Mouse (Mus musculus) ovary, postnatal 10 days (tissue): ENCODE measurements around the gene Ccdc188.

Experiments
- DNase-seq: peaks from one replicate; pipeline ENCODE4 v3.0.0; 2022; ENCODE audit warnings: low spot score

Ccdc188 gene

DNA sequence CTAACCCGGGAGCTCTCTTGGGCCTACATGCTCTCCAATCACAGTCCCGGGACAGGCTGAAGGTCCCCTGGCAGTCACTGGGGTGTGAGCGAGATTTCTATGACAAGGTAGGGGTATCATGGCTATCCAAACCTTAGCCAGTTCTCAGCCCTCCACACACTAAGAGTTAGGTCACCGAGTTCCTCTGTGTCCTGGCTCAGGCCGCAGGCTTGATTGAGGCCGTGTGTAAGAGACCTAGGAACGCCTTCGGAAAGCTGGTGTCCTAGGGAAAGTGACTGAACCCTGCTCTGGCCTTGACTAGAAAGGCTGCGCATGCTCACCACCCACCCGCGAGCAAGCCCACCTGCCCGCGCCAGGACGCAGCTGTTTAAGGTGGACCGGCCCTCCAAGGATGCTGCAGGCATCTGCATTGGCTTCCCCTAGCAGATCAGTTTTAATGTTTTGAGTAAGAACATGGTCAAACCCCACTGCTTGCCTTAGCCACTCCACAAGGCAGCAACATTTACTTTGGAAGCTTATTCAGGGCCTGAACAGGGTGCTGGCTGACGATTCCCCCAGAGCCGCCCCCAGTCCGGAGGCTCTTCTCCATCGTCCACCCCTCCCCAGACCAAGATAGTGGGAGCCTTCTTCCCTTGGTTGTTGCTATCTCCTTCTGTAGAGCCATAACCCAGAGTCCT is 17.8 kb downstream of the Ccdc188 start:
- DNase-seq, result peak; percentile 56

DNA sequence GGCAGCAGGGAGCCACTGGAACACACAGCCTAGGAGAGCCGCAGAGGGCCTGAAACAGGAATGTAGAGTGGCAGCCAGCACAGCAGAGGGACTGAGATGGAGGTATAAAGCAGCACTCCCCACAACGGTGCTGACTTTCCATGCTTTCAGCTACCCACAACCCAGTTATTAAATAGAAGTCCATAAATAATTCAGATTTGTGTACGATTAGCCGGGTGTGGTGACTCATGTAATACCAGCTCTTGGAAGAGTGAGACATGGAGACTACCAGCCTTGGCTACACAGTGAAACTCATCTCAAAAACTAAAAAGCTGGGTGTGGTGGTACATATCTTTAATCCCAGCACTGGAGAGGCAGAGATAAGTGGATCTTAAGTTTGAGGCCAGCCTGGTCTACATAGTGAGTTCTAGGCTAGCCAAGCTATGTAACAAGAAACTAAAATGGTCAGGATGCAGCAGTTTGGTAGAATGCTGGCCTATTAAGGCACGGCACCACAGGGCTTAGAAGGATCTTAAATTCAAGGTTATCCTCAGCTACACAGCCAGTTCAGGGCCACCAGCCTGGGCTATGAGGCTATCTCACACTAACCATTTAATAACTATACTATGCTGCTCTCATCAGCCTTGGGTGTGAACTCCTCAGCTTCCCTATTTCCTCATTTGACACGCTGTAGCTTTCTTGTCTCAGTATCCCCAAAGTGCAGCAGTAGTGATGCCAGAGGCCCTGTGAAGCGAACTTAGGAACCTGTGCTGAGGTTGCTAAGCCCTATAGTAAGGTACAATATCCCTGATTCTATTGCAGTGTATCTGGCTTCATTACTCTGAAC is 19.2 kb downstream of the Ccdc188 start:
- no peak for DNase-seq

DNA sequence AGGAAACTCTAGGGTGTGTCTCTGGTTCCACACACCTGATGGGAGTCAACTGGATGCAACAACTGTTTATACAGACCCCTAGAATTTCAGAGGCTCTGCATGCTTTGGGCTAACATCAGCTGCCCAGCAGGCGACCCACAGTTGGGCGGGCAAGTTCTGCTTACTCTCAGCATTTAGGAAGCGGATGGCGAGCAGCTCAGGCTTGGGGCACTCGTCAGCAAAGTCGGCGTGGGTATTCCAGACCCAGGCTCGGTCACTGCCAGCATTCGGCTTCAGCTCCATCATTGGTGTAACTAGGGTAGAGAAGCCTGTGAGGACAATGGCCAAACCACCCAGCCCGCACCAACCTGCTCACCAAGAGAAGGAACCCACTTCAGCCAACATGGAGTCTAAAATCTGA is 23.9 kb downstream of the Ccdc188 start:
- DNase-seq, result no peak

DNA sequence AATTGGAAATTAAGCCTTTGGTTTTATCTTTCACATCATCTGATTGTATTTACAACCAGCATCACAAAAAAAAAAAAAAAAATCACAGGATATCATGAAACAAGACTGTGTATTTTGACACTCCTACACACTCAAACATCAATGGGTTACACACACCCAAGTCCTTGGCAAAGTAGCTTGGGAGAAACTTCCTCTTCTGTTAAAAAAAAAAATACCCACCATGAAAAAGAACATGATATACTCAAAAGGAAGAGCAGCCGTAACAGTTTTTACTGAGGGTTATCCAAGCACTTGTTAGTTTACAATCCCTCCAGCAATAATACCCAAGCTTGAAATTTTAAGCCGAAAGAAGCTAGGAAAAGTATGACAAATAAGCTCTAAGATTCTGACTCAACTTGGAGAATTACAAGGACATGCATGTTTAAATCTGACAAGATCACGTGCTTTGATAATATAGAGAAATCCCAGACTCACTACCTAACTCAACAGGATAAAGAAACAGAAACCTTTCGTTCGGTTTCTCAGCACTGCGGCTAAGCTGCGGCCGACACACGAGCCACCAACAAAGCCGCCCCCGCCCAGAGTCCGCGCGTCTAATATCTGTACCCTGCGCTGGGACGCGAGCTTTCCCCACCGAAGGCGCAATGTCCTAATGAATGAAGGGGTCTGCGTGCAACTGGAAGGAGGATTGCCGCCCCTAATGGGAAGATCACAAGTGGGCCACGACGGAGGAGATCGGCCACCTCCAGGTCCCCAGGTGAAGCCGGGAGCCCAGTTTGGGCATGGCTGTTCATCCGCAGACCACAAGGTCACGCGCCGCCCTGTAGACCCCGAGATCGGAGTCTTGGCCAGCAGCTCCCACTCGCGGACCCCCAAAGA is 30.1 kb downstream of the Ccdc188 start:
- DNase-seq, result no peak

DNA sequence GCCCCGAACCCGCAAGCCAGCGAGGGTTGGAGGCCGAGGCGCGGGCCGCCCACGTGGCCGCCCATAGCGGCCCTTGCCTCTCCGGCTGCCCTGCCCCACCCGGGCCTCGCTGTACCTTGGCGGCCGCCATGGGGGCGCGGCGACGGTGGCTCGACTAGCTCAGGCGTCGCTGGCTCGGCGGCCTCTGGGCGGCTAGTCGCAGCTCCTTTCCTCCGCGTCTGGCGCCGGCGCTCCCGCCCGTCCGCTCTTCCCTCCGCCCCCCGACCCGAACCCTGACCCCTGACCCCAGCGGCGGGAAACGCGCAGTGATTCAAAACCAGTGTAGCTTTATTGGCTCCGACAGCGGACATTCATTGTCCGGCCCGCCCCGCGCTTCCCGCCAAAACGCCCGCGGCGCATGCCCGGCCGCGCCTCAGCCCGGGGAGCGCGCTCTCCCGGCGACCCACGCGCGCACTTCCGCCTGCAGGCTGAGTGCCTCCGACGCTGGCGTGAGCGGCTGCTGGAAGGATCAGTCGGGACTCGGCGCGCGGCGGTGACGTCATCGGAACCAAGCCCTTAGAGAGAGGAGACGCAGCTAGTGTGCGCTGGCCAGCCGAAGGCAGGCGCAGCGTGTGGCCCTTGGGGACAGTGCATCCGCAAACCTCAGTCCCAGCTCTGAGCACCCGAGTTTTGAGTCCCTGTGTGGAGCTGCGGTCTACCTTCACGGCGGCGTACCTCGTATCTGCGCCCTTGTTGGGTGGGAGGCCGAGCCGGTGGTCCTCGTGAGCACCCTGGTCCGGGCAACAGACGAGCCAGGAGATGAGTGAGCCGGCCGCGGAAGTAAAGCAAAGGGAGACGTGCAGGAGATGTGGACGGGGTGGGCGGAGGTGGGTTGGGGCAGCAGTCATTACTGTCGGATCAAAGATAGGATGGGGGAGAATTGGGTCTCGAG is 31.0 kb downstream of the Ccdc188 start, which contains the start of the genes Trmt2a and Ranbp1:
Gene Trmt2a (plus strand): TSS at position 247 of the 931 bp plus-strand sequence.
Gene Ranbp1 (minus strand): TSS at position 300 of the 931 bp plus-strand sequence.
- peak; percentile 97 for DNase-seq

DNA sequence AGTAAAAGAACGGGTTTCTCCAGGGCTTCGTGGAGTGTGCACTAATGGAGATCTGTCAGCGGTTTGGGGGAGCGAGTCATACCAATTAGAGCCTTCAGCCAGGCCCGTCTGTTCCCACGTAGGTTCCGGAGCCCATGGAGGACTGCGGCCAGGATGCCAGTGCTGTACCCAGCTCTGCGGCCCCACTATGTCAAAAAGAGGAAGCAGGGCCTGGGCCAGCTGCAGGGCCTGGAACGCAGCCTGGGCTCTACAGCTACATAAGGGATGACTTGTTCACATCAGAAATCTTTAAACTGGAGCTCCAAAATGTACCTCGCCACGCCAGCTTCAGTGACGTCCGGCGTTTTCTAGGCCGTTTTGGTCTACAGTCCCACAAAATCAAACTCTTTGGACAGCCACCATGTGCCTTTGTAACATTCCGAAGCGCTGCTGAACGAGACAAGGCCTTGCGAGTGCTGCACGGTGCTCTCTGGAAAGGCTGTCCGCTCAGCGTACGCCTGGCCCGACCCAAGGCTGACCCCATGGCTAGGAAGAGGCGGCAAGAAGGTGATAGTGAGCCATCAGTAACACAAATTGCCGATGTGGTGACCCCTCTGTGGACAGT is 31.8 kb downstream of the Ccdc188 start:
- peak; percentile 27 for DNase-seq

DNA sequence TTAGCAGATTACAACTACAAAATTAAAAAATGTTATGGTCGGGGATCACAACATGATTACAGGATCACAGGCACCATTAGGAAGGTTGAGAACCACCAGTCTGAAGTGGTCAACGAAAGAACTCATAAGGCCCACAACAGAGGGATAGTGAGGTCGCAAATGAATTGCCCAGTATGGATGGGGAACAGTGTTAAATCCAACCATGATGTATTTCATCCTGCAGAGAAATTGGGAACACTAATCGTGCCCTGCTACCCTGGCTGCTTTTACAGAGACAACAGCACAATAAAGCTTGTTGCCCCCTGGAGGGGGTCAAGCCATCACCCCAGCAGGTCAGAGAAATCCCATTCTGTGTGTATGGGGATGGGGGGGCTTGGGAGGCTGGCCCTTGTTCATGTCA is 32.6 kb downstream of the Ccdc188 start:
- DNase-seq, result no peak

DNA sequence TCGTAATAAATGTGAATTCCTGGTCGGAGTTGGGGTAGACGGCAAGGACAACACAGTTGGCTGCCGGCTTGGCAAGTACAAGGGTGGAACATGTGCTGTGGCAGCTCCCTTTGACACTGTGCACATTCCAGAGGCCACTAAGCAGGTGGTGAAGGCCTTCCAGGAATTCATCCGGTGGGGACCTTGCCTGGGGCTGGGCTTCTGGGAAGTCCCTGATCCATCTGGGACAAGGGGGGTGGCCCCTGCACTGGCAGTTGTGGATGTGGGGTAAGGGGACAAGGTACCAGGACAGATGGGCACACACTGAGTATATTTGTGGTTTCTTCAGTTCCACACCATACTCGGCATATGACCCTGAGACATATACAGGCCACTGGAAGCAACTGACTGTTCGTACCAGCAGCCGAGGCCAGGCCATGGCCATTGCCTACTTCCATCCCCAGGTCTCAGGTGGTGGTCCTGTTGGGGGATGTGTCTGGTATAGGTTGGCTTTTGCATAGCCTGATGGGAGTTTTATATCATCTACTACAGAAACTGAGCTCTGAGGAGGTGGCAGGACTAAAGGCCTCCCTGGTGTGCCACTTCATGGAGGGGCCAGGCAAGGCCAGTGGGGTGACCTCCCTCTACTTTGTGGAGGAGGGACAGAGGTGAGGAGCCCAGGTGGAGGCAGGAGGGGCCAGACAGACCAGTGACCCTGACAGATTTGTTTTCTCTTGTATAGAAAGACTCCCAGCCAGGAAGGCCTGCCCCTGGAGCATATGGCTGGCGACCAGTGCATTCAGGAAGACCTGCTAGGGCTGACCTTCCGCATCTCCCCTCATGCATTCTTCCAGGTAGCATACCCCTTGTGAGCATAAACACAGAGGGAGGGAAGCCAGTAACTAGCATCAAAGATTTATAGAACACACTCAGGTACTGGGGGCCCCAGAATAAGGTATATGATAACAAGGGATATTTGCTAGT is 33.4 kb downstream of the Ccdc188 start:
- no peak for DNase-seq

DNA sequence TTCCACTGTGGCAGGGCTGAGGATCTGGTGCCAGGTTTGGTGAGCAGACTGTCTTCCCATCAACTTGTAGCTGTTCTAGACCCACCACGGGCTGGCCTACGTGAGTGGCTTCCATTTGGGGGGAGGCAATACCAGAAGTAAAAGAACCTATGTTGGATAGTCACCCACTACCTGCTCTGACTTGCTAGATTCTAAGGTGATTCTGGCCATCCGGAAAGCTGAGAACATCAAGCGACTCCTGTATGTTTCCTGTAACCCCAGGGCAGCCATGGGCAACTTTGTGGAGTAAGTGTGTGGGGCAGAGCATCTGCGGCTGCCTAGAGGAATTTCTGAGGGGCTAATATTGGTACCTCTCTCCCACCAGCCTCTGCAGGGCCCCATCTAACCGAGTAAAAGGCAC is 35.1 kb downstream of the Ccdc188 start:
- DNase-seq, result no peak

DNA sequence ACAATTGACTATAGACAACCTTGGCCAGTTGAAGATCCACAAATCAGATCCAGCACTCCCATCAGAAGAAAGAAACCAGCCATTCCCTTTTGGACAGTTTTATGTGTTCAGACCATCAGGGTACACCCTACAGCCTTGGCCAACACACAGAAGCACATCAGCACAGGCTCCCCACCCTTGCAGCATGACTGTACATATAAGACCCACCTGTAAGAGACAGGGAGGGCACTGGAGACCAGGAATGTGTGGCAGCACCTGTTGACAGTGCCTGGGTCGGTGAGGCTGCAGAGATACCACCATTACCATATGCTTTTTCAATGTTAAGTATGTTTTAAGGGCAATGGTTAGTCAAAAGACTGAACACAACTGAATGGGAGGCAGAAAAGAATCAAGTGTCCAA is 36.2 kb downstream of the Ccdc188 start:
- DNase-seq, result no peak

DNA sequence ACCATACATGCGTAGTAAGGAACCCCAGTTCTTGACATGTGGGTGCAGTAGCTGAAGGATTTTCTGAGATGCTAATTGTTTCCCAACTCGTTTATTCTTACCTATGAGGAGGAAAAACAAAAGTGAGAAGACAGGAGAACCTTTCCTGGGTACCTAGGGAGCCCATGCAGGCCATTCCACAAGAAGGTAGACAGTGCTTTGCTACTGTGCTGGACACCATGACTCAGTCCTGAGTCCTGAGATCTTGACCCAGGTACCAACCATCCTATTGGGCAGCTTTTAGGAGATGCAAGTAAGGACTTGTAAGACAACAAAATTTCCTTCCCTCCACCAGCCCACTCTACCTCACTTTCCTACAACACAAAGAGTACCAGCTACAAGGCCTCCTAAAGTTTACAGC is 40.5 kb downstream of the Ccdc188 start, which contains the start of gene Gm49776:
Gene Gm49776 (minus strand): TSS at position 101 of the 400 bp plus-strand sequence.
- no peak for DNase-seq

DNA sequence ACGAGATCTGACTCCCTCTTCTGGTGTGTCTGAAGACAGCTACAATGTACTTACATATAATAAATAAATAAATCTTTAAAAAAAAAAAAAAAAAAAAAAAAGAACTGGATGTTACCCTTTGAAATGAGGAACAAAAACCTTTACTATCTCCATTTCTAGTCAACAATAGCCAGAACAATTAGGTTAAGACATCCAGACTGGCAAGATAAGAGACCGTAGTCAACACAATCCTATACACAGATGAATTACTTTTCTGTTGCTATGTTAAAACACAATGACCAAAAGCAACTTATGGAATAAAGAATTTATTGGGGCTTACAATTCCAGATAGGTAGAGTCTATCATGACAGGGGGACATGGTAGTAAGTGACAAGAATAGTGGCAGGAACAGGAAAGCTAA is 47.3 kb downstream of the Ccdc188 start:
- no peak for DNase-seq

DNA sequence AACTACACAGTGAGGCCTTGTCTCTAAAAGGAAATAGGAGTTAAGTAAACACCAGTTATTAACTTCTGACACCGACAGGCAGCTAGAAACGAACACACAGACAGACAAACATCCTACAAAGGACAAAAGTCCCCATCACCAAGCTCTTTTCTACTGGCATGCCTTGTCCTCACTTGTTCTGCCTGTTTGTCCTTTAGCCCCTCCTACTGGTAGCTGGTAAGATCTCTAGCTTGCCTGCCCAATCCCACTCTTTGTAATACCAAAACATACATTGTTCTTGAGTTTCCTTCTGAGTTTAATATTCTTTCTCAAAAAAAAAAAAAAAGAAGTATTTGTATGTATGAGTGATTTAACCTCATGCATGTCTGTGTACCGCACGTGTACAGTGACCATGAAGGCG is 50.5 kb downstream of the Ccdc188 start:
- no peak for DNase-seq
